Mouse (Mus musculus) spleen, embryonic (tissue): ENCODE measurements at regions not wholly inside any gene's neighbourhood (a gene's known extent, or its start where the extent isn't known, plus 50 kb on each side); places are given as distances from the start of the nearest gene placed in this dataset.

ENCODE experiments used
- CTCF ChIA-PET: fragments of 350-600 bp; sonication (Branson Sonifier 250); formaldehyde crosslinking; loops from one replicate; lab custom pipeline; 2022; lab: Charles Lee

DNA sequence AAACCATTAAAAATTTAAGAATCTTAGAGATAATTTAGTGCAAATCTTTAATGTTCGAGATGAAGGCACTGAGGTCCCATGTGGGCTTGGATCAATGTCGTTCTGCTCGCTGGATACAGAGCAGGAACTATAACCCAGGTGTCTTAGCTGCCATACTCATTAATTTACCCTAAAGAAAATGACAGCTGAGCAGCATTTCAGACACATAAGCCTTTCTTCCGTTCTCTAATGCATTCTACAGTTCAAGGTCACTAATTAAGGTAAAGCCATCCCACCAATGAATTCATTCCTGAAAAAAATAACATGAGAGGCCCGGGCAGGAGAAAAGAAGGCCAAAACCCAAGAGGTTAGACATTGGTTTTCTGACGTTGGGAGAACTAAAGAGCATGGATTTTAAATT is 670.3 kb downstream of the Basp1 start:
- CTCF ChIA-PET = no interaction called here

DNA sequence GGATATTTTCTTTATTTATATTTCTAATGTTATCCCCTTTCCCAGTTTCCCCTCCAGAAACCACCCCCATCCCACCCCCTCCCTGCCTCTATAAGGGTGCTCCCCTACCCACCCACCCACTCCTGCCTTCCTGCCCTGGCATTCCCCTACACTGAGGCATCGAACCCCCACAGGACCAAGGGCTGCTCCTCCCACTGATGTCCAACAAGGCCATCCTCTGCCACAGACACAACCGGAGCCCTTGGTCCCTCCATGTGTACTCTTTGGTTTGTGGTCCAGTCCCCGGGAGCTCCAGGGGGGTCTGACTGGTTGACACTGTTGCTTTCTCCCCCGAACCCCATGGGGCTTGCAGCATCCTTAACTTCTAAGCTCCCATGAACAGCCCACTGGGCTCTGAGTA is 688.4 kb downstream of the Basp1 start:
- CTCF ChIA-PET = no interaction called here

DNA sequence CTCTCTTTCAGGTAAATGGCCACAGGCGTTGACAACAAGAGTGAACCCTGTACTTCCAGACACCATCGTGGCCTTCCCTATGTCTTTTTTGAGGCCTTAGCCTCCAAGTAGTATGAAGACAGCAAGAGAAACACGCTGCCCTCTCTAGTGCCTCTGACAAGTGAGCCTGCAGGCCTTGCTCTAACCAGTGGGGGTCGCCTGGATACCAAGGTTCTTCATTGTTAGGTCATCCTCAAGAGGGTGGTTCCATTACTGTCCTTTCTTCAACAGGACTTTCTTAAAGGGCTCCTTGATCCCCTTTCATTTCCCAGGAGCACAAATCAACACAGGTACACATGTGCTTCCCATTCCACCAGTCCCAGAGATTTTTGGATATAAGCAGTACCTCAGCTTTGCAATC is 688.9 kb downstream of the Basp1 start:
- CTCF ChIA-PET = no interaction called here

DNA sequence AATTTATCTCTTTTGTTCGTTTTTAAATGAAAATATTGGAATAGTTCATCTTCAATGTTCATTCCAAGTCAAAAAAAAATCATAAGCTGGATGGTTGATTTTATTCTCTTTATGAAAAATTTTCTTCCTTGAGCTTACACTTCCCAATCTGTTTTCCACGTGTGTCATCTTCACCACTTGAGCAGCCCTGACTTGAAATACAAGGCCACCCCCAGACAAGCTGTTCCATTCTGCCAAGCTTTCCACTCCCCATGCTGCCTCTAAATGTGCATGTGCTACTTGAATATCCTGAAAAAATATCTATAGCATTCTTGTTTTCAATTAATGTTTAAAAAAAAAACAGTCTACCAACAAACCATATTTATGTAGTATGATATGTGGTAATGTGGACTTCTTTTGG is 693.2 kb downstream of the Basp1 start:
- CTCF ChIA-PET = no interaction called here

DNA sequence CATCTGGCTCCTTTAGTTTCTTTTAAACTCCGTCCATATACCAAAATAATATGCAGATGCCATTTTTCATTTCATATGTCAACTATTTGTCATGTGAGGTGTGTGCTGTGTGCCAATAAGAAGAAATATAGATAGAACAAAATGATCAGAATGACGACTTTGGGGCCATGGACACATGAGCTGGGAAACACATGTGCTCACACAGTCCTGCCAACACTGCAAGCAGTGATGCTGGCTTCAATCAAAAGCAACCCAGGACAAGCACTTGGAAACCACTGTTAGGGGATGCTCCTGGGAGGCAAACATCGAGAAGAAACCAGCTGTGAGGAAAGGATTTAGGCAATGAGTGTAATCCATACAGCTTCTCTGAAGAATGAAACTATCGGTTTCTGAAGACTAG is 731.4 kb downstream of the Basp1 start:
- CTCF ChIA-PET = interaction anchor here (0.6 kb wide), 1 partner anchor 1903 kb away, joined by 3 read pairs; no protein-coding TSS in a partner anchor

DNA sequence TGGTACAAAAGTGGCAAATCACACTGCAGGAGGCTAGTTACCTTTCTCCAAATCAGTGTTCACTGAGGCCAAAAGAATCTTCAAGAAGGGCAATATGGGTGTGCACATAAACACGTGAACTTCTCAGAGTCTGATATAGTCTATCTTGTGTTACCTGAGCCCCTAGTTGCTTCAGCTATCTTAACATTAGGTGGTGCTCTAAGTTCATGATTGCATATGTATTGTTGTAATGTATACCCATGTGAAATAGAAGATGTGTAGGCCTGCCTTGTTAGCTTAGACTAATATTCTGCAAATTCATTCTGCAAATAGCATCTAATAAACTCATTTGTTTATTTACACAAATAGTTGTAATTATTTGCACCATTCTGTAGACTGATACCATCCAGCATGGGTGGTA is 764.6 kb downstream of the Basp1 start:
- CTCF ChIA-PET = no interaction called here

DNA sequence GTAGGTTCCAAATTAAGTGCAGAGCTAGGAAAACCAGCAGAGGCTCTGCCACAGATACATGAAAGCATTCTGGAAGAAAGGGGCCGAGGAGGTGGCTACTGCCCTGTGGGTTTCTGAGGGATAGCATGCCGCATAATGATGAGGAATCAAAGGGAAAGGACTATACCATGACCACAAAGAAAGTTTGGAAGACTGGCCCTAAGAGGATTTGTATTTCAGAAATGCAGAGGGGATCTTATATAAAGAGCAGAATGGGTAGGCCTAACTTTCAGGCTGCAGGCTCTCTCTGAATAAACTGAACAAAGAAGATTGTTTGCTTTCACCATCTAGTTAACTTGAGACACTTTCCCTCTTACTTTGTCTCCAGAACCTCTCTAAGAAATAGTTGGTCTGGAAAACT is 777.9 kb downstream of the Basp1 start:
- CTCF ChIA-PET = no interaction called here

DNA sequence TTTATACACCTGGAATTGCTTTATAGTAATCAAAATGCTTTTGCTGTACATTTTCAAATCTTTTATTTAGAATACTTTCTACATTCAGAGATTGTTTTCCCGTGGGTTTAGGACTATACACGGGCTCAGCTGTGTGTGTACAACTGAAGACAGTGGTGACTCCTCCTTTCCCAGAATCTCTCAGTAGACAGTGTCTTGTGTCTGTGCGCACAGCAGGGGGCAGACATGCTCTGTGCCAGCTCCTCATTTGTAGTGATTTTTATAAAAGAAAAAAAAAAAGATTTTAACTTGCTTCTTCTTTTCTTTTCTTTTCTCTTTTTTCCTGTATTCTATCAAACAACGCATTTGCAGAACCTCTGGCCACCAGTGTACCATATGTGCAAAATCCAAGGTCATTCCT is 817.3 kb downstream of the Basp1 start:
- CTCF ChIA-PET = no interaction called here

DNA sequence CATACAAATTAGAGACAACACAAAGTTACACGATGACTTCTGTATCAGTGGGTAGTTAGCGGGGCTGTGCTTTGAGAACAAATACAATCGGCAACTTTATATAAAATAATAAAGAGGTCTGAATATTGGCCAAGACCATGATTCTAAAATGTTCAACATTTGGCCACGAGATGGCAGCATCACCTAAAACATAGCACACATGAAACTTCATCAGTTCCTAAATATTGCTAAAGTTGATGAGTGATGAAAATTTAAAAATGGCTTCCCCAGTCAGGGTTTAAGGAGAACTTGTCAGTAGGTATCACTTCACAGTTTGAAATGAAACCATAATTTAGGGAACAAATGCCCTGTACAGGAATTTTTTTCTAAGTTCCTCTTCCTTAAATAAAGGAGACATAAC is 824.6 kb downstream of the Basp1 start:
- CTCF ChIA-PET = no interaction called here

DNA sequence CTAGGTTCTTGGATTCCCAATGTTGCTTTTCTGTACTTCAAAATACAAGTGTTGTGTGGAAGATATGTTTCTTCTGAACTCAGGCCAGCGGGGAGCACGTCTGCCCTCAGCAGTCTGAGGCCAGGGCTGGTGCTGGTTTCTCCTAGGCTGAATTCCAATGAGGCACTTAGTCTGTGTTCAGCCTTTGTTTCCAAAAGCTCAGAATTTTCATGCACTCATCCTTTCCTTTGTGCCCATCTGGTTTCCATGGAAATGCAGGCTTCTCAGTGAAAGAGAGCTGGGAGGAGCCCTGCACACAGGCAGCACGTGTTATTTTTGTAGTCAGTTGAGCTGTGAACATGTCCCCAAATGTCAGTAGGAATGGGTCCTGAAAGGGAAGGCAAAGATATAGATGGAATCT is 846.6 kb downstream of the Basp1 start:
- CTCF ChIA-PET = no interaction called here

DNA sequence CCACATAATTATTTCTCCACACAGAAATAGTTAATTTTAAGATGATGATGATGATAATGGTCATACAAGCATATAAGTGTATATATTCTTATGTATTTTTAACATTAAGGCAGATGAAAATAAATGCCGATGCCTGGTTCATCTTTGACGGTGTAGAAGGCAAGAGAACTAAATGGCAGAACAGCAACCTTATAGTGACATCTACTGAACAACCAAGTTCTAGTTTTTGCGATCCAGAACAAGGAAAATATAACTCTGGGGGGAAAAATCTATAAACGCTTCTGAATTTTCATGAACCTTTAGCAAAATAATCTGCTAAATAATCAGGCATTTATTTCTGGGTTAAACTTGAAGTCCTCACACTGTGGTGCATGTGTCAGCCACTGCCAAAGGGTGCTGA is 856.8 kb downstream of the Basp1 start:
- CTCF ChIA-PET = no interaction called here

DNA sequence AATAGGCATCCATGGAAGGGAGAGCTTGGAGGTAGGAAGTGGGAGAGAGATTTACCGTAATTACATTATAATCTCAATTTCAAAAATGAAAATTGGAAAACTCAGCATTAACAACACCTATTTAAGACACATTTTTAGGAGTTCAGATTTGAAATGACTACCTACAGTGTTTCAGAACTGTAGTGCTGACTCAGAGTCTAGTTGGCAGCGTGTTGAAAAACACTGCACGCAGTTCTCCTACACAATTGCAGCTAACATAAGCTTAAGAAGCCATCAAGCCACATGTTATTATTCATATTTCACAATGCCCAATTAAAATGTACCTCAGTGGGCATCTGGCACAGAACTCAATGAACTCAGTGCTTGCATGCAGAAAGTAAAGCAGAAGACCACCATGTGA is 863.5 kb downstream of the Basp1 start:
- CTCF ChIA-PET = no interaction called here

DNA sequence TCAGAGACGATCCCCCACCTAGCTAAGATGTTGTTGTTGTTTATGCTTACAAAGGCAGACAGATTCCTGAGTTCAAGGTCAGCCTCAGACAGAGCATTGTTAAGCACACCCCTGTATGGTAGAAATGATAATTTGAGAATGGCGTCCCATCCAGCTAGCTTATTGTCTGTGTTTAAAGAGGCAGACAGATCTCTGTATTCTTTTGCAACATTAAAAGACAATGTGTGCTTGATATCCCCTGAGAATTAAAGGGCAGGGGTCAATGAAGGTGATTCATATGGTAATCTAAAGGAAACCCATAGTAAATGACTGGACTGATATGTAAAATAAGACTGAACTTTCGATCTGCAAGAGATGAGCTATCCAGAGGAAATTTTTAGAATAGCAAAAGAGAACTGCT is 883.5 kb downstream of the Basp1 start:
- CTCF ChIA-PET = no interaction called here

DNA sequence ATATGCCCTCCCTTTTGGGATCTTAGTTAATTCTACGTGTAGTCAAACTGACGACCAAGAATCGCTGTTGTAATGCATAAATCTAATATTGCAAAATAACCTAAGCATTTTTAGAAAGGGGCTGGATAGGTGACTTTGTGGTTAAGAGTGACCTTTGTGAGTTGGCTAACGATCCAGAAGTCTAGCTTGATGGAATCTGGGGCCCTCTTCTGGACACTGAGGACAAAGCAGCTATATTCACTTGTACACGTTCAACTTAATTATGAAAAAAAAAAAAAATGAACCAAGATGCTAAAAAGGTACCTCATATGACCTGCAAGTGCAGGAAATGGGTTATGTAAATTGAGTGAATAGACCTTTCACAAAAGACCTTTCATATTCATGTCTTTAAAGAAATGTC is 886.2 kb downstream of the Basp1 start:
- CTCF ChIA-PET = no interaction called here

DNA sequence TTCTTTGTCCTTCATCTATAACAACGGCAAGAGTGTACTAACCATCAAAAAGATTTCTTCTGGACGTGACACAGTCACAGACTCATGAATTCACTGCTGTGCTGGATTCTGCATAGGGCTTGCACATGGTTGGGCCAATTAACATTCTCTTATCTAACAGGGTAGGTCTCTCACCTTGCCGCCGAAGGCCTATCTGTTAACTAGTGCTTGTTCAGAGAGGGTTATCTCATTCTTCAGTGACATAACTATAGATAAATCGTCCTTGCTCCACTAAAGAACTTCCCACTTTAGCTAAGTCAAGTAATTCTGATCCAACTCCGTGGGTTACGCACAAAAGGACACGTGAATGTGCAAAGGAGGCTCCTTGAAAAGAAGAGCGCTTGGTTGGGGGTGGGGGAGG is 899.6 kb downstream of the Basp1 start:
- CTCF ChIA-PET = no interaction called here

DNA sequence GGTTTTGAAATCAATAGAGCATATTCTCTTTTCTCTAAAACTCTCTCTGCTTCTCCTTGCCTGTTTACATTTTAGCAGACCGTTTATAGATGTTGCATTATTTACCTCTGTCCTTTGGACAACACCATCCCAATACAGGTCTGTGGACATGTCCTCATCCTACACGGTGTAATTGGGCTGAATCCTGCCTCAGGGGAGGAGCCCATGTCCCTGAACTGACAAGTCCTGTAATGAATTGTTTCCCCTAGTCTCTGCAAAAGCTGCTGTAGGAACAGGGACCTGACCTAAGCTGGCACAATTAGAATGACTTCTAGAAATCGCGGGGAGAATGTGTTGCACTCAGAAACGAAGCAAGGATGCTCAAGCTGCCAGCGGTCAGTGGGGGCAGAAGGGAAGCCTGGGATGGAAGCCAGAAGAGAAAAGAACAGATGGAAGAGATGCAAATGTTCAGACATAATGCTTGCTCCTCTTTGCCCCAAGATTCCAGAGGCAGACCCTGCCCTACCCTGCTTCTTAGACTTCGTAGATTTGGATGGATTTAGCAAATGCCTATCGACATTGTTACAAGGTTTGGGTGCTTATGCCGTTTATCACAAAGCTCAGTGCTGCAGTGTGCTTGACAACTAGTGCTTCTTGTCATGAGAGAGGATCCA is 911.5 kb downstream of the Basp1 start:
- CTCF ChIA-PET = no interaction called here

DNA sequence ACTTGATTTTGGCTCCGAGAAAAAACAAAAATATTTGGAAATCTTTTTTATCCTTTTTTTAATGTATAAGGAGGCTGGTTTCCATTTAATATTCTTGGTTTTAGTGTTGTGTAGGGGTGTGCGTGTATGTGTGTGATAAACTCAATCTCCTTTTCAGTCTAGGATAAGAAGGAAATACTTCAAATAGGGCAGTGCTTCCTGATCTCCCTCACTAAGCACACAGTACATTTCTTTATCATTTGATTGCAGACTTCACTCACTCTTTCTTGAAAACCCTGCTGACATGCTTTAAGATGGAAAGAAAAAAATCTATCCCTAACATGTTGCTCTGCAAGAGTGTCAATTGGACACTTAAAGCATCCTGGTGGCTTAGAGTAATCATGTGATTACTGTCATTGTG is 927.3 kb downstream of the Basp1 start:
- CTCF ChIA-PET = no interaction called here

DNA sequence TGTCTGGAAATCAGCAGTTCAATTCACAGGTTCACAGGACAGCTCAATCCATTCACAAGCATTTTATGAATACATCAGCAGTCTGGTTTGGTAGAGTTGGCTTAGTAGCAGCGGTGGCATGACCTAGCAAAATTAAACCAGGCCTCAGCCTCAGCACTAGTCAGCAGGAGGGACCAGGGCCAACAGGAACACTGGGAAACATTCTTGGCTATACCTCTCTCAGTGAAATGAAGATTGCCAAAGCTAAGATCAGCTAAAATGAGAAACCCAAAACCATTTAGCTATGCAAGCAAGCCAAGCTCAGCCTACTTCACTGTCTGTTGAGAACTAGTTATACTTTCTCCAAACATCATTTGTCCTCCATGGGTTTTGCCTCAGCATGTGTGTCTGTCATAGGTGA is 945.3 kb downstream of the Basp1 start:
- CTCF ChIA-PET = no interaction called here

DNA sequence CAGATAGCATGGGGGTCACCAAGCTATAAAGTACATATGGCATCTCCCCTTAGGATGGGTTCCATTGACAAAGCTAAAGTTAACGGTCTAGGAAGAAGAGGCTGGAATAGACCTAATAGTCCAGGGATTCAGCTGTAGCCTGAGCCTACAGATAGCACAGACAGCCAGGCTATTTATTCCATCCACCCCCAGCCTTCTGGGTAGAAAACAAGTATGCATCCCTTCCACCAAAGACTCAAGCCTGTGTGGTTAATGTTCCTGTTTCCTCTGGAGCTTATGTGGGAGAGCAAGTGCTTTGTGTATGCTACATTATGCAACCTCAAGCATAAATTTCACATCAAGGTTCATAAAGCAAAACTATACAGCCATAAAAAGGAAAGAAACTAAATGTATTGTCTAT is 955.8 kb downstream of the Basp1 start:
- CTCF ChIA-PET = no interaction called here

DNA sequence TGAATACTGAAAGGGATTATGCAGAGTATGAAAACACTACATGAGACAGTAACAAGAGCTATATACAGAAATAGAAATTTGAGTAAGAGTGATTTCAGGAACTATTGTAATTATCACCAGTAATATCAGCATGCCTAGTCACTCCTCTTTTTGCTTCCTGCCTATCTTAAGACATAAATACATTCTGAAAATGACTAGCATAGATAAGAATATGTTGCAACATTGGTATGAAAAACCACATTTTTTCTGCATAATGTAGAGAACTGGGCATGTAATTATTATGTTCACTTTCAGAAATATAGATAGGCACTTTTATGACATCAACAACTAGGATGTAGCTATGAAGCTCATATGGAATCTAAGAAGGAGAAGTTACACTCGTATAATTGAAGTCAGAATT is 980.5 kb downstream of the Basp1 start:
- CTCF ChIA-PET = no interaction called here

DNA sequence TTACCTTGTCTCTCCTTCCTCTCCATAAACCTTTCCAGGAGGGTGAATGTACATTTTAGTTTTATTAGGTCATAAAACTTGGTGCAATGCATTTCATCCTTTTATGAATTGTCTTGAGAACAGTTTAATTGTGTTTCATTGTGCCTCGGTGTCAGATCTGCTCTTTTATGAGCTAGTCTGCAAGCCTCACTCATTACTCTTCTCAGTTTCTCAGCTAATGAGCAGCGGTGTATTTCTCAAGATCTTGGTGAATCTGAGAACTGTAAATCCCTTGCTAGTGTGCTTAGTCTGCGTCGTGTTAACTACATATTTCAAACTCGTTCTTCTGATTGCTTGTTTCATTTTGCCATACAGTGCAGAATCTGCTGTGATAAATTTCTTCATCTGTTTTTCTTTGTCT is 984.4 kb downstream of the Basp1 start:
- CTCF ChIA-PET = no interaction called here

DNA sequence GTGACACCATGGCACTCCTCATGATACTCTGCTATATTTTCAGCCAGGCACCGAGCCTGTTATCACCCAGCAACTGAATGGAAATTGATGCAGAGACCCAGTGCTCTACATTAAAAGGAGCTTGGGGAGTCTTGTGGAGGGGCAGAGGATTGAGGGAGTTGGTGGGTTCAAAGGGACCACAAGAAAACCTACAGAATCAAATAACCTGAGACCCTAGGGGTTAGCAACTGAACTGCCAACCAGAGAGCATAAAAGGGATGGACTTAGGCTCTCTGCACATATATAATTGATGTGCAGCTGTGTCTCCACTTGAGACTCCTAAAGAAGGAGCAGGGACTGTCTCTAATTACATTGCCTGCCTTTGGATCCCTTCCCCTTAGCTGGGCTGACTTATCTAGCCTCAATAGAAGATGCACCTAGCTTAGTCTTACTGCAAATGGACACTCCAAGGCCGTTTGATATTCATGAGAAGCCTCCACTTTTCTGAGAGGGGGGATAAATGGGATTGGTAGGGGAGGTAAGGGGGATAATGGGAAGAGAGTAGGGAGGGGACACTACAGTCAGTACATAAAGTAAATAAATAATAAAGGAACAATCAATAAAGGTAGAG is 991.1 kb downstream of the Basp1 start:
- CTCF ChIA-PET = no interaction called here

DNA sequence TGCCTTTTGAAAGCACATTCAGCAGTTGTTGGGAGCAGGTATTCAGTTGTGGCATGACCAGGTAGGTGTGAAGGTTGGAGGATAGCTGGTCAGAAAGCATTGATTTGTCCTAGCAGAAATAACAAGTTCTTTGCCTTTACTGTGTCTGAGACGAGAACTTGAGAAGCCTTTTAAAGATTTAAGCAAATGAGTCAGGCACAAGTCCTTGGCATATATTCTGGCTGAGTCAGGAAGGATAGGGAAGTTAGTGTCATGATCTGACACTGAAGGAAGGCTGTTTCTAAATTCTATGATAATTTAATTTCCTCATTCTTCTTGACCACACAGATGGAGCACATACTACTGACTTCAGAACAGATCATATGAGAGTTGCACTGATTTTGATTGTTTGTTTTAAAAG is 993.8 kb downstream of the Basp1 start:
- CTCF ChIA-PET = no interaction called here

DNA sequence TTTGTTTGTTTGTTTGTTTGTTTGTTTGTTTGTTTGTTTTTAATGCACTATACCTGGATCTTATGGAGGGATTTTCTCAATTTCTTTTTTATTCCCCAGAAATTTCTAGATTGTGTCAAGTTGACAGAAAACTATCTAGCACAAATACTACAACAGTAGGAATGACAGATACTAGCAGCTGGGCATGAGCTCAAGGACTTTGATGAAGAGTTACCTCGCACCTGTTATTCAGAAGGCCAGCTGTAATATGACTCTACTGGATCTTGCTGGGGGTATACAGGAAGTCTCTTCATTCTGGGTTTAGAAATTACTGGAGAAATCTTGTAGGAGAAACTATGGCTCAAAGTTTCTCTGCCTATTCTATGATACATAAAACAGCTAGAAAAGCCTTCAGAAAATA is 994.4 kb downstream of the Basp1 start:
- CTCF ChIA-PET = no interaction called here
